Mouse (Mus musculus): ENCODE data around the gene Nek1. TPM values are rescaled to one million over a fixed set of nuclear protein-coding genes. Genes with fewer than 3 reads are reported as not detected.

Gene Nek1
- 14.5 TPM for total RNA-seq (2023)

GRCm38 (mm10) chr8:60992910-60993638 lies at the start of gene Nek1:
Gene Nek1, plus strand, starts transcription at chr8:60993195.

GRCm38 (mm10) chr8:60982701-60983687 lies 10.0 kb upstream of the Nek1 start, which contains the start of gene Clcn3:
Gene Clcn3, minus strand, starts transcription at chr8:60983300.

Other genes with a start within 250 kb of the Nek1 start
- 29.9 TPM for gene Hpf1, start 102.8 kb upstream of the Nek1 start, total RNA-seq (2023)
- gene Clcn3, start 9.9 kb upstream of the Nek1 start, total RNA-seq (2023) = 39.5 TPM
- gene Sh3rf1, start 230.7 kb downstream of the Nek1 start, total RNA-seq (2023) = 3.5 TPM